Mouse (Mus musculus) cerebellum, adult (tissue): ENCODE measurements around the gene Plau.

Source experiments
- ATAC-seq: cut with Nextera tagmentation; 2 replicates; pipeline ENCODE4 v1.9.2; 2017; ENCODE audit warnings: mild to moderate bottlenecking, moderate library complexity, mixed read lengths; ENCODE audit not compliant: insufficient number of reproducible peaks, low FRiP score, low TSS enrichment

Plau gene

GRCm38 (mm10) chr14:20885091-20885888, 48.8 kb downstream of the Plau start:
- ATAC-seq = no peak

GRCm38 (mm10) chr14:20886266-20886665, 49.8 kb downstream of the Plau start:
- ATAC-seq = no peak

- no peak for ATAC-seq
Measured at GRCm38 (mm10) chr14:20887541-20888085, 51.2 kb downstream of the Plau start.

- ATAC-seq = no peak
Measured at GRCm38 (mm10) chr14:20891941-20892402, 55.5 kb downstream of the Plau start.
